Mouse (Mus musculus): ENCODE data around the gene Zp3. TPM values are rescaled to one million over a fixed set of nuclear protein-coding genes. Genes with fewer than 3 reads are reported as not detected.
A peak's percentile ranks its signal among the peaks of the same experiment; 100 is the strongest.

Zp3 gene
- total RNA-seq, 2 experiments from 2014 or later: not detected

- DNase-seq: no peak
- intact Hi-C loops (cut with DNase I; ENCODE audit: low total_unique reads): no loop called here
Observed at GRCm38 (mm10) chr5:135959911-135960310, 20.0 kb upstream of the Zp3 start.

- no peak for DNase-seq
- intact Hi-C loops (cut with DNase I; ENCODE audit: low total_unique reads): no loop called here
Observed at GRCm38 (mm10) chr5:135960909-135961635, 18.8 kb upstream of the Zp3 start.

GRCm38 (mm10) chr5:135962125-135962491, 17.8 kb upstream of the Zp3 start:
- intact Hi-C loops (cut with DNase I; ENCODE audit: low total_unique reads): no loop called here
- no peak for DNase-seq

DNA sequence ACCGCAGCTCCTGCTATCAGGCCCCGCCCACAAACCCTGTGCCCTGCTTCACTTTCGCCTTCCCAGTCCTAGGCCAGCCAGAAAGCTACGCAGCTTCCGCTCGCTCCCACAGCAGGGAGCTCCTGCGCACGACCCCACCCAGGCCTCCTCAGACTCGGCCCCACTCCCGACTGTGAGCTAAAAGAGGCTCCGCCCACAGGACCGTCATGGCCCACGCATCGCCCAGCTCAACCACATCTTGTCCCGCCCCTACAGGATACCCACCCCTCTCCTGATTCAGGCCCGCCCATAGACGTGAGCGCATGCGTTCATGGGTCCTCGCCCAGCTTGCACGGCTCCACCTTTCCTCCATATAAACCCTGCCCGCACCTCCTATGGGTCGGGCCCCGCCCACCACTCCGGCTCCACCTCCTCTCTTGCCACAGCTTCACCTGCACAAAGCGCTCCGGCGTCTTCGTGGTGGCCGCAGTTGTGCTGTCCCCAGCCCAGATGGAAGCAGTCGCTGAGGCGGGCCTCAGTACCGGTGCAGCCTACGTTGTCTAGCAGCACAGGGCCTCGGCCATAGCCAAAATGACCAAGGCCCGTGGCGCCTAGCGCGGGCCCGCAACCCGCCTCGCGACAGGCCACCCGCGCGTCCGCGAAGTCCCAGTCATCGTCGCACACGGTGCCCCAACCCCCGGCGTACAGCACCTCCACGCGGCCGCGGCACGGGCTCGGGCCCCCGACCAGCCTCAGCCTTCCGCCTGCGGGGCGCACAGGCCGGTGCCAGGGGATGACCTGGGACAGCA, 17.2 kb upstream of the Zp3 start:
- peak; percentile 98 for DNase-seq
- intact Hi-C loops (cut with DNase I; ENCODE audit: low total_unique reads): no loop called here

DNA sequence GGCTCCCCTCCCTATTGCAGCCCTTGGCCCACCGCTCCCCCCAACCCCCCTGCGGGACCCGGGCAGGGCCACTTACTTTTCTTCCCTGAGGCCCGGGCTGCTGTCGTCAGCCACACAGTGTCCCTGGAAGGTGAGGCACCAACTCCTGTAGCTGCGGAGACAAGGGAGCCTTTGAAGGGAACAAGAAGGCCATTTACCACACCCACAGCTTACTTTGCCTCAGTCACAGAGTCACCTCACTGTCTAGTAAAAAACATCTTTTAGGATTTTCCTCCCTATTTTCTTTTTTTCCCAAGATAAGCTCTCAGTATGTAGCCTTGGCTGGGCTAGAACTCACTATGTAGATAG, 16.6 kb upstream of the Zp3 start:
- intact Hi-C loops (cut with DNase I; ENCODE audit: low total_unique reads): no loop called here
- DNase-seq: no peak

GRCm38 (mm10) chr5:135965501-135965930, 14.4 kb upstream of the Zp3 start:
- intact Hi-C loops (cut with DNase I; ENCODE audit: low total_unique reads): loop anchor here (5.0 kb wide), 1 partner anchor 63 kb away; no protein-coding TSS in a partner anchor
- no peak for DNase-seq

- no peak for DNase-seq
- intact Hi-C loops (cut with DNase I; ENCODE audit: low total_unique reads): loop anchor here (5.0 kb wide), 1 partner anchor 65 kb away; no protein-coding TSS in a partner anchor
Observed at GRCm38 (mm10) chr5:135966866-135967265, 13.0 kb upstream of the Zp3 start.

DNA sequence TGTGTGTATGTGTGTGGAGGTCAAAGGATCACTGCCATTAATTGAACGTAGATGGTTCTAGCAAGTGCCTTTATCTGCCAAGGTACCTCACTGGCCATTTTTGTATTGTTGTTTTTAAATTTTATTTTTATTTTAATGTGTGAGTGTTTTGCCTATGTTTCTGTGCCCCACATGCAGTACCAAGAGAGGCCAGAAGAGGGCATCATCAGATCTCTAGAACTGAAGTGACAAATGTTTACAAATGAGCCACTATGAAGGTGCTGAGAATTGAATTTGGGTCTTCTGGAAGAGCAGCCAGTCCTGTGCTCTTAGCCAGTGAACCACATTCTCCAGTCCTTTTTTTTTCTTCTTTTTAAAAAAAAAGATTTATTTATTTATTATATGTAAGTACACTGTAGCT, 11.1 kb upstream of the Zp3 start:
- DNase-seq: no peak
- intact Hi-C loops (cut with DNase I; ENCODE audit: low total_unique reads): loop anchor here (5.0 kb wide), 1 partner anchor 66 kb away; no protein-coding TSS in a partner anchor

DNA sequence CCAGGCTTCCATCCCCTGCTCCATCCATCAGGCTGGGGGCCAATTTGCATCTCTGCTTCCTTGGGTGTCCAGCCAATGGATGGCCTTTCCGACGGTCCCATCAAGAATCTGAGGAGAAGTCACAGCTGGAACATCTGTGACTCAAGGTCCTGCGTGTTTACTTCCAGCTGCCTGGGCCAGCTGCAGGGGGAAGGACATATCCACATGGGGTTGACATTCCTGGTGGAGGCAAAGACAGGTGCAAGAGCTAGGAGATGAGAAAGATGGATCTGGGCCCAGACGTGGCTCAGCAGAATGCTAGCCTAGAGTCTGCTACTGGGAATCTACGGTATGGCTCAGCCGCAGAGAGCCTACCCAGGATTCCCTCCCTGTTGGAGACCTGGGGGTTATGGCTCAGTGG, 9.7 kb upstream of the Zp3 start:
- DNase-seq: no peak
- intact Hi-C loops (cut with DNase I; ENCODE audit: low total_unique reads): no loop called here

DNA sequence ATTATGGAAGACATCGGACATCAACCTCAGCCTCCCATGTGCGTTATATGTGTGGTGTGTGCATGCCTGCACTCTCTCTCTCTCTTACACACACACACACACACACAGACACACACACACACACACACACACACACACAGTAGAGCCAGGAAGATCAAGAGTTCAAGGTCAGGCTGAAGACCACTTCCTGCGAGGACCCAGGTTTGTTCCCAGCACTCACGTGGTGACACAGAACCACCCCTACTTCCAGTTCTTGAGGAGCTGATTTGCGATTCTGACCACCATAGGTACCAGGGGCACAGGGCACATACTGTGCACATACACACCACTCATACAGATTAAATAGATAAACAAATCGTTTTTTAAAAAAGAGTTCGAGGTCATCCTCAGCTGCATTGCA, 8.0 kb upstream of the Zp3 start:
- intact Hi-C loops (cut with DNase I; ENCODE audit: low total_unique reads): no loop called here

DNA sequence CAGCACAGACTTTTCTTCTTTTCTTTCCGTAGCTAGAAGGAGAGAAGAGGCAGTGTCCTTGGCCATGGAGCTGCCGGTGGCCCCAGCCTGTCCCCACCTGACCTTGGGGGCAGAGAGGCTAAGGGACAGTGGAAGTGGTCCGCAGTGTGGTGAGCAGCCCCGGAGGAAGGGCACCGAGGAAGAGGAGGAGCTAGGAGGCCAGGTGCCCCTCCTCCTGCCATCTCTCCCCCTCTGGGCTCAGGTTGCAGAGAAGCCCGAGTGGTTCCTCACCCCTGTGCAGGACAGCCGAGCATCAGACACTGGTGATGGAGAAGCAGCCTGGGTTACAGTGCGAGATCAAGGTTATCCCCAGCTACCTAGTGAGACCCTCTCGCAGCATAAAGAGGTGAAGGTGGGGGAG, 5.5 kb upstream of the Zp3 start, which contains the start of gene Ssc4d:
Gene Ssc4d (minus strand): TSS at position 167 of the 400 bp plus-strand sequence.
- DNase-seq: no peak
- intact Hi-C loops (cut with DNase I; ENCODE audit: low total_unique reads): no loop called here

More for the DNA sequence above, 8.0 kb upstream of the Zp3 start:
- no peak for DNase-seq

- DNase-seq: no peak
- intact Hi-C loops (cut with DNase I; ENCODE audit: low total_unique reads): no loop called here
Observed at GRCm38 (mm10) chr5:135975893-135976668, 3.8 kb upstream of the Zp3 start.

- intact Hi-C loops (cut with DNase I; ENCODE audit: low total_unique reads): no loop called here
Observed at GRCm38 (mm10) chr5:135979381-135979780, 518 bp upstream of the Zp3 start.

GRCm38 (mm10) chr5:135982398-135982797, 2.5 kb downstream of the Zp3 start:
- intact Hi-C loops (cut with DNase I; ENCODE audit: low total_unique reads): loop anchor here (5.0 kb wide), 1 partner anchor 75 kb away; no protein-coding TSS in a partner anchor
- DNase-seq: peak; percentile 75

More at GRCm38 (mm10) chr5:135979381-135979780, 518 bp upstream of the Zp3 start:
- DNase-seq: no peak

DNA sequence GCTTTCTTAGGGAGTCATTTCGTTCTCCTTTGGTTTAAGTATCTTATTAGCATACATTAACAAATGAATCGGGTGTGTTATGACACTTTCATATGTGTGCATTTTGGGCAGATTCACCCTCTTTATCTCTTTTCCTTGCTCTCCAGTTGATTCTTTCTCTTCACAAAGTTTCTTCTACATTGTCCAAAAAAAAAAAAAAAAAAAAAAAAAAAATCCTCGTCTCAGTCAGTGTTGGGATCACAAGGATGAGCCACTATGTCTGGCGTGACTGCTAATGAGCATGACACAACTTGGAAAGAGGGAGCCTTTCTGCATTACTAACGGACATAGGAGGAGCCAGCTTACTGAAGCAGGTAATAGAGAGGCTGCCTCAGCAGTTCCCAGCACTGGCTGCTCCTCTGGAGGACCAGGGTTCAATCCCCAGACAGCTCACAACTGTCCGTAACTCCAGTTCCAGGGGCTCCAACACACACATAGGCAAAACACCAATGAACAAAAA, 4.7 kb downstream of the Zp3 start:
- intact Hi-C loops (cut with DNase I; ENCODE audit: low total_unique reads): loop anchor here (5.0 kb wide), 1 partner anchor 73 kb away; no protein-coding TSS in a partner anchor
- no peak for DNase-seq

GRCm38 (mm10) chr5:135987248-135987647, 7.3 kb downstream of the Zp3 start:
- intact Hi-C loops (cut with DNase I; ENCODE audit: low total_unique reads): no loop called here
- DNase-seq: no peak

GRCm38 (mm10) chr5:135990601-135991000, 10.7 kb downstream of the Zp3 start:
- intact Hi-C loops (cut with DNase I; ENCODE audit: low total_unique reads): no loop called here
- no peak for DNase-seq

- intact Hi-C loops (cut with DNase I; ENCODE audit: low total_unique reads): no loop called here
Observed at GRCm38 (mm10) chr5:135993381-135993965, 13.6 kb downstream of the Zp3 start.

GRCm38 (mm10) chr5:135994335-135994724, 14.4 kb downstream of the Zp3 start:
- intact Hi-C loops (cut with DNase I; ENCODE audit: low total_unique reads): no loop called here
- DNase-seq: no peak

More at GRCm38 (mm10) chr5:135993381-135993965, 13.6 kb downstream of the Zp3 start:
- no peak for DNase-seq

All from gastrocnemius, postnatal 14 days (tissue).